Mouse (Mus musculus) midbrain, embryonic 12.5 days (tissue): ENCODE data around the gene Gm6268. TPM values are rescaled to one million over a fixed set of nuclear protein-coding genes. Genes with fewer than 3 reads are reported as not detected.

Experiments
- microRNA-seq: library from miRNA; unstranded; fragments of <30 nt; microRNA quantifications from one replicate; pipeline ENCODE4, GENCODE M21; 2017
- polyA plus RNA-seq: library from polyadenylated mRNA; unstranded; fragments of >200 nt; fragmentation: Nextera tagmentation; extraction: Ambion mirVana; gene quantifications from 2 replicates; pipeline ENCODE4 v1.2.1, GENCODE M21; 2016

The Gm6268 gene
- polyA plus RNA-seq, 1 experiment from 2014 or later: not detected

Small RNA genes within 50 kb of the gene (microRNA-seq; reads per million reads assigned to microRNA genes)
- gene Gm44485: not detected

Other genes with a start within 250 kb of the Gm6268 start
- 84.1 and 84.6 TPM in 2 replicates for gene Zcchc12, start 205.4 kb upstream of the Gm6268 start, polyA plus RNA-seq
- 1.3 and 2.0 TPM in 2 replicates for gene Lonrf3, start 72.9 kb upstream of the Gm6268 start, polyA plus RNA-seq
- not detected in 2 replicates for gene Gm14569, start 90.5 kb downstream of the Gm6268 start, polyA plus RNA-seq
- gene Pgrmc1, start 196.9 kb downstream of the Gm6268 start, polyA plus RNA-seq: 458 and 475 TPM in 2 replicates
- 4.5 and 5.2 TPM in 2 replicates for gene Akap17b, start 244.1 kb downstream of the Gm6268 start, polyA plus RNA-seq